7 mouse cellular contexts compared by ENCODE assay signal in the genomic region with DNA sequence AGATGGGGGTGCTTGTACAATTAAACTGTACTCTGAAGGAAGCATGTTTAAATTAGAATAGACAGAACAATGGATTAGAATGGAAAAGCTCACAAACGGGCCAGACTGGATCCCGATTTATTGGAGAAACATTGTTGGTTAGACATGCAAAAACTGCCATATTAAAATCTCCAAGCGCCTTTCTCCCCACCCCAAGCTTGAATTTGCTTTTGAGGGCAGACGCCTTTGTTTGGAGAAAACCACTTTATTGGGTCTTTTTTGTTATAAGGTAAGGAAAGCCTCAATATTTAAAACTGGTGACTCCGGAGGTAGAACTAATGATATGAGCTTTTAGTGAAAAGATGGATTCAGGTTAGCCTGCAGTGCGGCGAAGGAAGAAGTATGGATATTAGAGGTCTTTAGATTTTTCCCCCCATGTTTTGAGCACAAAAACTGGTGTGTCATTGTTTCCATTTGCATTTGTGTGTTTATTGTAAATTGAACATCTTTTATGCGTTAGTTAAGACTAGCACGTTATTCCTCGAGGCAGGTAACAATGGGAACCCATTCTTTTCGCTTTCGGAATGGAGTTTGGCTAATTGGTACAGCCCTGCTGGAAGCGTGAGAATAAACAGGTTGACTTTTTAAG. TPM values are rescaled to one million over a fixed set of nuclear protein-coding genes. Genes with fewer than 3 reads are reported as not detected.
A peak's percentile ranks its signal among the peaks of the same experiment; 100 is the strongest.
DNase-seq lines count a peak whose midpoint lies in the region; ATAC-seq and TF ChIP-seq lines count a peak whose summit lies in the region.

No protein-coding gene starts in this region.

- TF ChIP-seq CTCF in layer of hippocampus, adult 2 months (conservative IDR thresholded peaks at IDR 0.05), result no peak
- no peak for TF ChIP-seq CTCF in bone marrow, adult 2 months (IDR thresholded peaks at IDR 0.05; ENCODE audit: control insufficient read depth, insufficient read depth, low read length)
- no peak for TF ChIP-seq CTCF in liver, embryonic 14.5 days (IDR thresholded peaks at IDR 0.05; ENCODE audit: low read depth)

- H3K4me2 ChIP-seq in forebrain, embryonic 12.5 days, result peak overlapping the region; percentile 49
- peak overlapping the region; percentile 81 for H3K4me2 ChIP-seq in liver, embryonic 14.5 days (ENCODE audit: low read depth)

- H3K36me3 ChIP-seq in forebrain, embryonic 12.5 days (replicated peaks), result no peaks in the 10 kb centered on the region
- no peaks in the 10 kb centered on the region for H3K36me3 ChIP-seq in liver, embryonic 14.5 days (replicated peaks; ENCODE audit: control insufficient read depth, insufficient read depth, low read depth)

- H3K27me3 ChIP-seq in forebrain, embryonic 12.5 days, result 0 out of 2 replicates have a peak, but pooled peaks cover 5% of the 10 kb centered on the region
- H3K27me3 ChIP-seq in liver, embryonic 14.5 days (ENCODE audit: control insufficient read depth, insufficient read depth, low read length), result no peaks in the 10 kb centered on the region; the same call in 1 of the 2 replicates

- no peak for ATAC-seq in forebrain, embryonic 12.5 days (ENCODE audit: low FRiP score)
- ATAC-seq in liver, embryonic 14.5 days (ENCODE audit: insufficient read depth), result no peak
- no peak for ATAC-seq in megakaryocyte-erythroid progenitor cell, adult 5-6 weeks (replicated peaks; ENCODE audit: low FRiP score, low TSS enrichment, poor library complexity, severe bottlenecking)

- H3K4me1 ChIP-seq in bone marrow, adult 2 months (ENCODE audit: control insufficient read depth, insufficient read depth, low read length), result no peaks in the 10 kb centered on the region
- no peaks in the 10 kb centered on the region for H3K4me1 ChIP-seq in forebrain, embryonic 12.5 days
- peaks cover 2 to 5% of the 10 kb centered on the region in 2 experiments; a peak in 2 of 4 replicates for H3K4me1 ChIP-seq in liver, embryonic 14.5 days (replicated peaks; ENCODE audit: control insufficient read depth in 2 of 2, insufficient read depth in 2 of 2, low read length in 1 of 2)

- H3K9ac ChIP-seq in forebrain, embryonic 12.5 days, result peak overlapping the region; percentile 49
- H3K9ac ChIP-seq in liver, embryonic 14.5 days (replicated peaks), result peak overlapping the region; percentile 63

- peak overlapping the region; percentile 93 for H3K27ac ChIP-seq in layer of hippocampus, adult 2 months
- H3K27ac ChIP-seq in bone marrow, adult 2 months (ENCODE audit: control insufficient read depth, insufficient read depth, low read depth, low read length, poor library complexity), result peak overlapping the region; percentile 95
- H3K27ac ChIP-seq in forebrain, embryonic 12.5 days, result peak overlapping the region; percentile 92
- peak overlapping the region; percentile 86 for H3K27ac ChIP-seq in liver, embryonic 14.5 days

- no peak for DNase-seq in layer of hippocampus, adult 2 months (ENCODE audit: low spot score in 2 of 2)
- DNase-seq in layer of hippocampus, postnatal 10 days (ENCODE audit: low spot score in 2 of 2), result no peak
- peak in 1 of 3 experiments; percentile 29 for DNase-seq in liver, embryonic 14.5 days (ENCODE audit: low read depth in 3 of 3, low spot score in 3 of 3)
- DNase-seq in ovary, adult 18-20 months (ENCODE audit: low spot score), result no peak

- TF ChIP-seq POLR2A in bone marrow, adult 2 months (IDR thresholded peaks at IDR 0.05; ENCODE audit: borderline replicate concordance, control insufficient read depth, low read depth, low read length), result no peak

- 12% methylated on average over 13 of the region's 13 CpGs for WGBS in bone marrow, adult 2 months
- 28% methylated on average over 13 of the region's 13 CpGs for WGBS in forebrain, embryonic 12.5 days
- WGBS in liver, embryonic 14.5 days (ENCODE audit: insufficient replicate concordance), result 17% methylated on average over 13 of the region's 13 CpGs

- peak overlapping the region; percentile 71 for H3K4me3 ChIP-seq in layer of hippocampus, adult 2 months
- peak overlapping the region; percentile 95 for H3K4me3 ChIP-seq in bone marrow, adult 2 months (replicated peaks; ENCODE audit: control insufficient read depth, low read depth, low read length)
- H3K4me3 ChIP-seq in forebrain, embryonic 12.5 days (replicated peaks), result peak overlapping the region; percentile 54
- H3K4me3 ChIP-seq in liver, embryonic 14.5 days (ENCODE audit: insufficient read depth in 1 of 2, low read depth in 2 of 2, low read length in 2 of 2), result peak overlapping the region; percentile 71 to 73

- H3K9me3 ChIP-seq in forebrain, embryonic 12.5 days, result no peaks in the 10 kb centered on the region
- no peaks in the 10 kb centered on the region for H3K9me3 ChIP-seq in liver, embryonic 14.5 days (ENCODE audit: control insufficient read depth, low read length)

- no peak for TF ChIP-seq EP300 in liver, embryonic 14.5 days (IDR thresholded peaks at IDR 0.05; ENCODE audit: low read depth)

RNA-seq across cellular contexts. Expression of a gene that starts 1.8 kb away (rescaled TPM):
- total RNA-seq in layer of hippocampus, adult 2 months (2021), result 100 to 1,000 TPM; 285 to 289 TPM
- 100 to 1,000 TPM; 256 to 344 TPM for total RNA-seq in layer of hippocampus, postnatal 10 days (2021)
- polyA plus RNA-seq in bone marrow, adult 2 months (2011; ENCODE audit: insufficient read depth, insufficient read length, low replicate concordance, missing spikeins), result 38.6 and 63.3 TPM in 2 replicates
- 86.8 and 90.6 TPM in 2 replicates for polyA plus RNA-seq in forebrain, embryonic 12.5 days (2016; fragmentation: Nextera tagmentation; extraction: Ambion mirVana)
- 19.6 and 19.7 TPM in 2 replicates for polyA plus RNA-seq in liver, embryonic 14.5 days (2012; rRNA removed)
- 11.6 and 11.9 TPM in 2 replicates for polyA plus RNA-seq in liver, embryonic 14.5 days (2014; fragmentation: Nextera tagmentation; extraction: Ambion mirVana)
- 211 and 269 TPM in 2 replicates for total RNA-seq in megakaryocyte-erythroid progenitor cell, adult 5-6 weeks (2014; fragmentation: Nextera tagmentation)
- total RNA-seq in megakaryocyte-erythroid progenitor cell, adult 5-6 weeks (2017), result 136 and 162 TPM in 2 replicates
